Mouse (Mus musculus) splenic B cell, adult 2 months (primary cell): ENCODE measurements at regions not wholly inside any gene's neighbourhood (a gene's known extent, or its start where the extent isn't known, plus 50 kb on each side); places are given as distances from the start of the nearest gene placed in this dataset.

Source experiments
- DNase-seq: peaks from one replicate; pipeline ENCODE4 v3.0.0-alpha.2; 2011; ENCODE audit warnings: low read depth, low spot score
- H3K27me3 ChIP-seq: 2 replicates; pipeline ENCODE4 v1.6.1; 2012; ENCODE audit warnings: mild to moderate bottlenecking, low read length, moderate library complexity, mixed read lengths; ENCODE audit not compliant: control insufficient read depth, poor library complexity, insufficient read depth, severe bottlenecking
- H3K36me3 ChIP-seq: 2 replicates; pipeline ENCODE4 v1.6.1; 2012; ENCODE audit warnings: mild to moderate bottlenecking, low read length, moderate library complexity, mixed read lengths; ENCODE audit not compliant: control insufficient read depth, poor library complexity, insufficient read depth, severe bottlenecking

GRCm38 (mm10) chr5:64022633-64023323 is 54.1 kb upstream of the Rell1 start:
- Histone ChIP-seq H3K36me3 (no peaks in the 10 kb centered on the region), H3K27me3 (no peaks in the 10 kb centered on the region)
- no peak for DNase-seq

GRCm38 (mm10) chr5:64023324-64023650 is 54.6 kb upstream of the Rell1 start:
- no peak for DNase-seq
- Histone ChIP-seq H3K36me3 (no peaks in the 10 kb centered on the region), H3K27me3 (no peaks in the 10 kb centered on the region)

GRCm38 (mm10) chr5:64024420-64024819 is 55.7 kb upstream of the Rell1 start:
- Histone ChIP-seq H3K36me3 (no peaks in the 10 kb centered on the region), H3K27me3 (no peaks in the 10 kb centered on the region)
- peak; percentile 46 for DNase-seq

DNA sequence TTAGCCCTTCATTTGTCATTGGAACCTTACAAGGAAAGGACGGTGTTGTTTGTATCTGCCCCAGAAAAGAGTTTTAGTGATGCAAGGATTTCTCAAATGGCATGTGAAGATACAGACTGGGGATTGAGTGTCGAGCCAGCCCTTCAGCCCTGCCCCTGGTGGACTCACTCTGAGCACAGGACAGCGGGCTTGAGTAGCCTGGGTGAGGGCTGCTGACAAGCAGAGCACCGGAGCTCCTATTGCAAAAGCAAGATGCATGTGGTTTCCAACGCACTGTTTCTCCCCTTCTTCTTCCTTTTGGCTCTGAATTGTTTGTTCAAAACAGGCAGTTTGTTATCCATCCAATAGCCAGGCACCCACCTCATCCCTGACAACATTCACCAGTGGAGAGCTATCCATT is 59.0 kb upstream of the Rell1 start:
- H3K27me3 ChIP-seq = no peaks in the 10 kb centered on the region
- no peak for DNase-seq
- no peaks in the 10 kb centered on the region for H3K36me3 ChIP-seq

- Histone ChIP-seq H3K36me3 (no peaks in the 10 kb centered on the region), H3K27me3 (no peaks in the 10 kb centered on the region)
- DNase-seq = peak; percentile 74
Observed at GRCm38 (mm10) chr5:64029622-64030145, 61.0 kb upstream of the Rell1 start.

- H3K36me3 ChIP-seq = no peaks in the 10 kb centered on the region
- DNase-seq = peak; percentile 75
Observed at GRCm38 (mm10) chr5:64030281-64030960, 61.7 kb upstream of the Rell1 start.

DNA sequence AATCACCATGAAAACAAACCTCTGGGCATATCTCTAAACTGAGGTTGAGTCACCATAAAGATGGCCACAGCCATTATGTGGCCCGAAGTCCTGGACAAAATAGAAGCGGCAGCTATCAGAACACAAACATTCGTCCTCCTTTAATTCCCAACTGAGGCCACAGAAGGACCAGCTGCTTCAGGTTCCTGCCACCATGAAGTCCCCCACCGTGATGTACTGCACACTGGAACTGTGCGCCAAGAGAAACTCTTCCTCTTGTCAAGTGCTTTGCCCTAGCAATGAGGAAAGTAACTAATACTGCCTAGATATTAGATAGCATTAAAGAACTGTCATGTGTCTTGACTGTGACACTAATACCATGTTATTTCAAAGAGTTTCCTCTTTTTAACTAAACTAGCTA is 54.4 kb upstream of the Pgm2 start:
- Histone ChIP-seq H3K36me3 (no peaks in the 10 kb centered on the region), H3K27me3 (no peaks in the 10 kb centered on the region)
- DNase-seq = peak; percentile 54

More at GRCm38 (mm10) chr5:64030281-64030960, 61.7 kb upstream of the Rell1 start:
- no peaks in the 10 kb centered on the region for H3K27me3 ChIP-seq

DNA sequence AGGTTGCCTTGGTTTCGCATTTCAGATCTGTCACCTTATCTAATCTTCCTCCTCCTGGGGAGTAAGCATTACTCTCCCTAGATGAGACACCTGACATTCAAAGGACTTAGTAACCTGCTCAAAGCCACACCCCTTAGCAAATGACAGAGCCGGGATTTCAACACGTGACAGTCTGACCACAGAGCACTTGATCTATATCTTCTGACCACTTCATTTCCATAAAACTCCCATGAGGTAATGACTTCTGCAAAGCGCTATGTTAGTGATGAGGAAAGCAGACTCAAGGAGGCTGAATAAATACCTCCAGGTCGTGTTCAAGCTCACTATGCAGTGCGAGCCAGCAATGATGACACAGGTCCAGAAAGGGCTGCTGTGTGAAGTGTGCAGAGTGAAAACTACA is 52.1 kb upstream of the Pgm2 start:
- no peaks in the 10 kb centered on the region for H3K36me3 ChIP-seq
- peak; percentile 96 for DNase-seq

More for the DNA sequence above, 52.1 kb upstream of the Pgm2 start:
- no peaks in the 10 kb centered on the region for H3K27me3 ChIP-seq
